Mouse (Mus musculus): ENCODE data around the gene Akr1c14. TPM values are rescaled to one million over a fixed set of nuclear protein-coding genes. Genes with fewer than 3 reads are reported as not detected.

The Akr1c14 gene
- 2.3 and 3.2 TPM in 2 replicates for polyA plus RNA-seq (2015; fragmentation: Nextera tagmentation; extraction: Ambion mirVana)

GRCm38 (mm10) chr13:4048719-4049118, at the start of gene Akr1c14:
Gene Akr1c14 (plus strand): TSS chr13:4049011.
- Histone ChIP-seq H3K4me2 (ENCODE audit: low read depth, low read length) (no peak within 1 kb of the TSS), H3K4me1 (ENCODE audit: control insufficient read depth, insufficient read depth, low read length) (no peaks in the 10 kb centered on the region), H3K9ac (ENCODE audit: low read length) (no peak within 1 kb of the TSS), H3K27me3 (ENCODE audit: control insufficient read depth, insufficient read depth, low read length) (no peaks in the 10 kb centered on the region), H3K36me3 (ENCODE audit: control insufficient read depth, insufficient read depth) (no peaks in the 10 kb centered on the region), H3K27ac (ENCODE audit: low read length) (no peak within 1 kb of the TSS), H3K4me3 (ENCODE audit: low read length) (no peak within 1 kb of the TSS), H3K9me3 (replicated peaks; ENCODE audit: control insufficient read depth, low read length) (no peaks in the 10 kb centered on the region)
- ATAC-seq (replicated peaks; ENCODE audit: extremely low read depth, insufficient read depth, low FRiP score), result no peak
- 50% methylated on average over 2 of the region's 2 CpGs for WGBS

DNA sequence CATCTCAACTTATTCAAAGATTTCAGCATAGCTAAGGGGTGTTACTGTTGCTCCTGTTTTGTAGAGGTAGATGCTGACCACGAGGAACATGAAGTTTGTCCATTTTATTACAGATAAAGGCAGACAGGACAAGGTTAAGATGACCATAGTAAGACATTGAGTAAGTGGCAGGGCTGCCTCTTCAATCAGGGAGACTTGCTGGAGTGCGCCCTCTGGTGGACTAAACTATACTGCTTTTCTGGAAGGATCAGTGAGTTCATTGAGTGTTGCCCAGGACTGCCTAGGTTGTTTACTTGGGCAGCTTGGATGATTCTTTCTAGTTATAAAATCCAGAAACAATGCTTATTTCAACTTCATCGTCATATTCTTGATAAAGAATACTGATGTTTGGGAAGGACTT, 47.1 kb upstream of the Akr1c14 start:
- H3K9ac ChIP-seq (ENCODE audit: low read length), result no peak overlapping the region
- H3K27ac ChIP-seq (ENCODE audit: low read length), result no peak overlapping the region
- H3K4me1 ChIP-seq (ENCODE audit: control insufficient read depth, insufficient read depth, low read length), result no peaks in the 10 kb centered on the region
- 11% methylated on average over 3 of the region's 3 CpGs for WGBS
- no peaks in the 10 kb centered on the region for H3K9me3 ChIP-seq (replicated peaks; ENCODE audit: control insufficient read depth, low read length)
- H3K4me3 ChIP-seq (ENCODE audit: low read length), result no peak overlapping the region
- H3K36me3 ChIP-seq (ENCODE audit: control insufficient read depth, insufficient read depth), result no peaks in the 10 kb centered on the region
- ATAC-seq (replicated peaks; ENCODE audit: extremely low read depth, insufficient read depth, low FRiP score), result no peak
- H3K27me3 ChIP-seq (ENCODE audit: control insufficient read depth, insufficient read depth, low read length), result no peaks in the 10 kb centered on the region
- no peak overlapping the region for H3K4me2 ChIP-seq (ENCODE audit: low read depth, low read length)

DNA sequence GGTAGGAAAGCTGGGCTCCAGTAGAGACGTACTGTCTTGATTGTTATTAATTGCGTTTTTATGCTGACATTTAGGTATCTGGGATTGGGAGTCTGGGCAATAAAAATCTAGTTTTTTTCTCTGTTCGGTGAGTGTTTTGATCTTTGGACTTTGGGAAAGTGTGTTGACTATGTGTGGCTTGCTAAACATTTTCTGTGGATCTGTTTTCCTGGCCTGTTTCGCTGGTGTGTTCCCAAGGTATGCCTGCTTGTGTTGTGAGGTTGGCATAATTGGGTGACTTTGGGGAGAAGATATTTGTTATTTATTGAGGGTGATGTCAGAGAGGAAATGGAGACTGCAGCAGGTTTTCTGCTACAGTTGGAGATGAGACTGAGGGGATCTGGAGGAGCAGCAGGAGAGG, 38.0 kb upstream of the Akr1c14 start:
- Histone ChIP-seq H3K9me3 (replicated peaks; ENCODE audit: control insufficient read depth, low read length) (no peaks in the 10 kb centered on the region), H3K4me2 (ENCODE audit: low read depth, low read length) (no peak overlapping the region), H3K4me3 (ENCODE audit: low read length) (no peak overlapping the region), H3K27me3 (ENCODE audit: control insufficient read depth, insufficient read depth, low read length) (no peaks in the 10 kb centered on the region), H3K4me1 (ENCODE audit: control insufficient read depth, insufficient read depth, low read length) (no peaks in the 10 kb centered on the region), H3K36me3 (ENCODE audit: control insufficient read depth, insufficient read depth) (no peaks in the 10 kb centered on the region), H3K27ac (ENCODE audit: low read length) (no peak overlapping the region), H3K9ac (ENCODE audit: low read length) (no peak overlapping the region)
- ATAC-seq (replicated peaks; ENCODE audit: extremely low read depth, insufficient read depth, low FRiP score), result no peak
- 74% methylated on average over 4 of the region's 4 CpGs for WGBS

GRCm38 (mm10) chr13:4013811-4014210, 35.0 kb upstream of the Akr1c14 start:
- Histone ChIP-seq H3K36me3 (ENCODE audit: control insufficient read depth, insufficient read depth) (no peaks in the 10 kb centered on the region), H3K9me3 (replicated peaks; ENCODE audit: control insufficient read depth, low read length) (no peaks in the 10 kb centered on the region), H3K4me3 (ENCODE audit: low read length) (no peak overlapping the region), H3K27me3 (ENCODE audit: control insufficient read depth, insufficient read depth, low read length) (no peaks in the 10 kb centered on the region), H3K4me2 (ENCODE audit: low read depth, low read length) (no peak overlapping the region), H3K4me1 (ENCODE audit: control insufficient read depth, insufficient read depth, low read length) (no peaks in the 10 kb centered on the region), H3K27ac (ENCODE audit: low read length) (no peak overlapping the region), H3K9ac (ENCODE audit: low read length) (no peak overlapping the region)
- ATAC-seq (replicated peaks; ENCODE audit: extremely low read depth, insufficient read depth, low FRiP score), result no peak

DNA sequence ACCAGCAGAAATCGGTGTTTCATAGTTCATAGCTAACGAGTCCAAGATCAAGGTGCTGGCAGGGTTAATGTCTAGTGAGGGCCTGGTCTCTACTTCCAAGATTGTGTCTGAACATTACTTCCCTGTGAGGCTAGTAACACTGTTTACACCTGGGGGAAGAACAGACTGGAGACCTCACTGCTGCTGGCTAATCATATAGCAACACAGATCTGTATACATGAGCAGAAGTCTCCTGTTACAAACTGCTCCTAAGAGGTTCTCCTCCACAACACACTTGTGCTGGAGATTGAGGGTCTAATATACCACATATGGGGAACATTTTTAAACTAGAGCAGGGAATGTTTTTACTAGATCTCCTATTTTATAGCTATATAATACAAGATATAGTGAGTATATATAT, 18.9 kb upstream of the Akr1c14 start:
- Histone ChIP-seq H3K4me2 (ENCODE audit: low read depth, low read length) (no peak overlapping the region), H3K9me3 (replicated peaks; ENCODE audit: control insufficient read depth, low read length) (no peaks in the 10 kb centered on the region), H3K36me3 (ENCODE audit: control insufficient read depth, insufficient read depth) (no peaks in the 10 kb centered on the region), H3K4me3 (ENCODE audit: low read length) (no peak overlapping the region), H3K9ac (ENCODE audit: low read length) (no peak overlapping the region), H3K27me3 (ENCODE audit: control insufficient read depth, insufficient read depth, low read length) (no peaks in the 10 kb centered on the region), H3K27ac (ENCODE audit: low read length) (no peak overlapping the region), H3K4me1 (ENCODE audit: control insufficient read depth, insufficient read depth, low read length) (no peaks in the 10 kb centered on the region)
- ATAC-seq (replicated peaks; ENCODE audit: extremely low read depth, insufficient read depth, low FRiP score), result no peak
- WGBS, result 70% methylated on average over 2 of the region's 2 CpGs

- Histone ChIP-seq H3K9ac (ENCODE audit: low read length) (no peak overlapping the region), H3K27ac (ENCODE audit: low read length) (no peak overlapping the region), H3K36me3 (ENCODE audit: control insufficient read depth, insufficient read depth) (no peaks in the 10 kb centered on the region), H3K4me3 (ENCODE audit: low read length) (no peak overlapping the region), H3K4me1 (ENCODE audit: control insufficient read depth, insufficient read depth, low read length) (no peaks in the 10 kb centered on the region), H3K4me2 (ENCODE audit: low read depth, low read length) (no peak overlapping the region), H3K9me3 (replicated peaks; ENCODE audit: control insufficient read depth, low read length) (no peaks in the 10 kb centered on the region), H3K27me3 (ENCODE audit: control insufficient read depth, insufficient read depth, low read length) (no peaks in the 10 kb centered on the region)
- ATAC-seq (replicated peaks; ENCODE audit: extremely low read depth, insufficient read depth, low FRiP score), result no peak
- 56% methylated on average over 3 of the region's 3 CpGs for WGBS
Measured at GRCm38 (mm10) chr13:4032512-4032911, 16.3 kb upstream of the Akr1c14 start.

DNA sequence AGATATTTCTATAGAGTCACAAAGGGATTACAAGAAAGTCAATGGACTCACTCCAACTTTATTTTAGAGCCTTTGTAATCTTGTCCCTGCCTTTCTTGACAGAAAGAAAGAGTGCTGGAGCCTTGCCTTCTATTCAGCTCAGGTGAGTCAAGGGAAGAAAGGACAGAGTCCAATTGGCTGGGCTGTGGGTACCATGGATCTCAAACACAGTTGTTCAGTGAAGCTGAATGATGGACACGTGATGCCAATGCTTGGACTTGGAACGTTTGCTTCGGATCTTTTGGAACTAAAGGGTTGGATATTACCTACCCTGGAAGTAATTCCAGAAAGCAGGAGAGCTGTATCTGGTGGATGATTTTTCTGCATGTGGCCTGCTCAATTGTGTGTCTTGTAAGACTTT, 13.8 kb upstream of the Akr1c14 start:
- no peaks in the 10 kb centered on the region for H3K27me3 ChIP-seq (ENCODE audit: control insufficient read depth, insufficient read depth, low read length)
- ATAC-seq (replicated peaks; ENCODE audit: extremely low read depth, insufficient read depth, low FRiP score), result no peak
- H3K36me3 ChIP-seq (ENCODE audit: control insufficient read depth, insufficient read depth), result no peaks in the 10 kb centered on the region
- no peaks in the 10 kb centered on the region for H3K9me3 ChIP-seq (replicated peaks; ENCODE audit: control insufficient read depth, low read length)
- no peak overlapping the region for H3K4me3 ChIP-seq (ENCODE audit: low read length)
- no peak overlapping the region for H3K4me2 ChIP-seq (ENCODE audit: low read depth, low read length)
- 69% methylated on average over 3 of the region's 3 CpGs for WGBS
- no peak overlapping the region for H3K9ac ChIP-seq (ENCODE audit: low read length)
- H3K27ac ChIP-seq (ENCODE audit: low read length), result no peak overlapping the region
- no peaks in the 10 kb centered on the region for H3K4me1 ChIP-seq (ENCODE audit: control insufficient read depth, insufficient read depth, low read length)

GRCm38 (mm10) chr13:4046113-4046512, 2.7 kb upstream of the Akr1c14 start:
- Histone ChIP-seq H3K9ac (ENCODE audit: low read length) (no peak overlapping the region), H3K9me3 (replicated peaks; ENCODE audit: control insufficient read depth, low read length) (no peaks in the 10 kb centered on the region), H3K4me1 (ENCODE audit: control insufficient read depth, insufficient read depth, low read length) (no peaks in the 10 kb centered on the region), H3K4me2 (ENCODE audit: low read depth, low read length) (no peak overlapping the region), H3K27me3 (ENCODE audit: control insufficient read depth, insufficient read depth, low read length) (no peaks in the 10 kb centered on the region), H3K27ac (ENCODE audit: low read length) (no peak overlapping the region), H3K36me3 (ENCODE audit: control insufficient read depth, insufficient read depth) (no peaks in the 10 kb centered on the region), H3K4me3 (ENCODE audit: low read length) (no peak overlapping the region)
- WGBS, result 71% methylated on average over 3 of the region's 3 CpGs
- no peak for ATAC-seq (replicated peaks; ENCODE audit: extremely low read depth, insufficient read depth, low FRiP score)

- H3K4me1 ChIP-seq (ENCODE audit: control insufficient read depth, insufficient read depth, low read length), result no peaks in the 10 kb centered on the region
- no peak overlapping the region for H3K9ac ChIP-seq (ENCODE audit: low read length)
- no peak overlapping the region for H3K4me3 ChIP-seq (ENCODE audit: low read length)
- WGBS, result 47% methylated on average over 2 of the region's 2 CpGs
- H3K27me3 ChIP-seq (ENCODE audit: control insufficient read depth, insufficient read depth, low read length), result no peaks in the 10 kb centered on the region
- no peaks in the 10 kb centered on the region for H3K36me3 ChIP-seq (ENCODE audit: control insufficient read depth, insufficient read depth)
- no peak overlapping the region for H3K4me2 ChIP-seq (ENCODE audit: low read depth, low read length)
- H3K9me3 ChIP-seq (replicated peaks; ENCODE audit: control insufficient read depth, low read length), result no peaks in the 10 kb centered on the region
- no peak for ATAC-seq (replicated peaks; ENCODE audit: extremely low read depth, insufficient read depth, low FRiP score)
- H3K27ac ChIP-seq (ENCODE audit: low read length), result no peak overlapping the region
Measured at GRCm38 (mm10) chr13:4046841-4047240, 2.0 kb upstream of the Akr1c14 start.

DNA sequence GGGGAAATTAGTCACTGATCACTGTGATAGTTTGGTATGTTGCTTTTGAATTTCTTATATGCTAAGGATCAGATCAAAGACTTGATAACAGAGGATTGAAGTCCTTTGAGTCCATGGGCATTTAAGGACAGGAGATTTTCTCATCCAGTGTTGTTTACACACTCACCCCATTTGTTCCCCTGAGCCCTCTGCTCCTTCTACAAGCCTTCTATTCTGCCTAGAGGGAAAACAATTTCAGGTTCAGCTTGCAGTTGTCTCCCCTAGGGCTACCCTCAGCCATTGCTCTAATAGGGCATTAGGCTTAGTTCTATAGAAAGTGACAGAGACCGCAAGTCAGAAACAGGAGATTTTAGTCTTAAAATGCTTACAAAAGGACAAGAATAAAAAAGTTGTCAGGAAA, 585 bp upstream of the Akr1c14 start:
- H3K27ac ChIP-seq (ENCODE audit: low read length), result no peak overlapping the region
- H3K4me1 ChIP-seq (ENCODE audit: control insufficient read depth, insufficient read depth, low read length), result no peaks in the 10 kb centered on the region
- WGBS, result 98% methylated on average over 1 of the region's 1 CpGs
- no peaks in the 10 kb centered on the region for H3K36me3 ChIP-seq (ENCODE audit: control insufficient read depth, insufficient read depth)
- H3K9me3 ChIP-seq (replicated peaks; ENCODE audit: control insufficient read depth, low read length), result no peaks in the 10 kb centered on the region
- no peak for ATAC-seq (replicated peaks; ENCODE audit: extremely low read depth, insufficient read depth, low FRiP score)
- no peak overlapping the region for H3K4me3 ChIP-seq (ENCODE audit: low read length)
- no peak overlapping the region for H3K9ac ChIP-seq (ENCODE audit: low read length)
- no peak overlapping the region for H3K4me2 ChIP-seq (ENCODE audit: low read depth, low read length)
- H3K27me3 ChIP-seq (ENCODE audit: control insufficient read depth, insufficient read depth, low read length), result no peaks in the 10 kb centered on the region
